Mouse (Mus musculus) frontal cortex, postnatal 25 days (tissue): ENCODE results near the gene Primpol.
A peak's percentile ranks its signal among the peaks of the same experiment; 100 is the strongest.
"Not testable (repeated sequence)": the region's sequence is repeated elsewhere in the genome, so short reads cannot be mapped to it uniquely, and the experiment has no call there.

Source experiments
- DNase-seq, 2 experiments: peaks; one replicate each; pipeline ENCODE4 v3.0.0; 2022; ENCODE audit warnings: low spot score in 2 of 2

Primpol gene

DNA sequence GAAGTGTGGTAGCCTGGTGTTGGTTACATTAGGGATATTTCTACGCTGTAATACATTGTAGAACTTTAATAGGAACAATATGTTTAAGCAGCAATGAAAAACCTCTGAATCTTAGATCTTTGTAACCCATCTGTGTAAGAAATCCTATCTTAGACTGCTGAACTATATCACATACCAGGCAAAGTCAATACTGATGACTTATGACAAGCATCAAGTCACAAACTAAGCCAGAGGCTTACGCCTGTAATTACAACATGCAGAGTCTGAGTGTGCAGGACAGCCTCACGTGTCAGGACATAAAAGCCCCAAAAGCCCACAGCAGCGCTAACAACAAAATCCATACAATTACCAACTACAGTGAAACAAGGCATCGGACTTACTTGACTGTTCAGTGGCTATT, 13.4 kb downstream of the Primpol start:
- no peak for DNase-seq

DNA sequence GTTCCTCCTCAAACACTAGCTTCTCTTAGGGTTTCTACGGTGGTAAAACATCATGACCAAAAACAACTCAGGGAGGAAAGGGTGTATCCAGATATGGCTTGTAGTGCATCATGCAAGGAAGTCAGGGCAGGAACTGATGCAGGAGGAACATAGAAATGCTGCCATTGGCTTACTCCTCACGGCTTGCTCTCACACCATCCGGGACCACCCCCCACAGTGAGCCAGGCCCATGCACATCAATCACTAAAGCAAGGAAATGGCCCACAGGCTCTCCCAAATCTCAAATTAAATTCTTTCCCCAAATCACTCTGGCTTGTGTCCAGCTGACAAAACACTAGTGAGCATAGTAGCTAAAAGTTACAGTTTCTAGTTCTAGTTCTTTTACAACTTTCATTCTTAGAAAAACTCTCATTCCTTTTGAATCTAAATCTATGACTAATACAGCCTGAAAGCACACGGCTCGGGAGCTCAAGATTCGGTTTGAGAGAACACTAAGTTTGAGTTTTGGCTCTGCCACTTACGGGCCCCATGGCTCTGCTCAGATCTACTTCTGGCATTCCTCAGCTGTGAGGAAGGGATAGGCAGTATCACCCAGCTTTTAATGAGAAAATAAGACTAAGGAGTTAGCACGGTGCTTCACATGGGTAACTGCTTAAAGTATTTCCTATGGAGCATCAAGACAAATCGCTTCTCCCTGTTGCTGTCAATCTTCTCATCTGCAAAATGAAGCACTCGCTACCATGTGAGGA, 15.9 kb downstream of the Primpol start:
- no peak for DNase-seq

DNA sequence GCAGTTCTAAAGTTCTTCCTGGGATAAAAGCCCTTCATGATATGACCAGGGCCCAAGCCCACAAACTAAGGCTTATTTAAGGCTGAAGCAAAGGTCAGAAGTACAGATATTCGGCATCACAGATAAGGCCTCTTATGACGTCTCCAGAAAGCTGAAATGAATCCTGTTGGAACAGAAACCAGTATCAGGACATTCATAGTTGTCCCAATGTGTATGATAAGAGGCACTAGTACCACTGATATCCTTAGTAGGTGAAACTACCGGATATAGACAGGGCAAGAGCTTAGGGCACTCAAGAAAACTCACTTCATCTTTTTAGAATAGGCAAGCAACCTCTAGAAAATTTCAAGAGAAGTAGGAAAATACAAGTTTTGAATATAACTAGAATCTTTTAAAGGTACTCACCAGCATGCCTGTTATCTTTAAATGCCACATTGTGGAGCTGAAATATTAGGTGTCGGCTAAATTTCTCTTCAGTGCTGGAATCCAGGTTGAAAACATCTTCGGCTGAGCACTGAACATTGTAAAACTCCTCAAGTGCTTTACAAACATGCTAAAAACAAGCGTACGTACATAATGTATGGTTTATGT, 17.6 kb downstream of the Primpol start:
- no peak for DNase-seq

DNA sequence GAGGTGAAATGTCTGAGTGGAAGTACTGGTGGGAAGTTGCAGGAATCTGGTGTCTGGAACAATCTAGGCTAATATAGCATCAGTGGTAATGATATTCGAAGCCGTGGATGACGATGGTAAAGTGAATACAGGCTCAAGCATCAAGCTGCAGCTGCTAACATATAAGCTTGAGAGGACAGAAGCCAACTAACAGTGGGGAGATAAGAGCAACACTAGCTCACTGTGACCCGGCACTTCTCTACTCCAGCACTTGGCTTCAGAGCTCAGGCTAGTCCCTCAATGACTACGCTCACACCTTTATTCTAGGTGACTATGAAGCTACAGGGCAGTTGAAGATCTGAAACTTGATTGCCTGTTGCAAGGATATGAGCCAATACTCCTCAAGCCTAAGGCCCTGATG, 18.3 kb downstream of the Primpol start:
- DNase-seq = no peak

DNA sequence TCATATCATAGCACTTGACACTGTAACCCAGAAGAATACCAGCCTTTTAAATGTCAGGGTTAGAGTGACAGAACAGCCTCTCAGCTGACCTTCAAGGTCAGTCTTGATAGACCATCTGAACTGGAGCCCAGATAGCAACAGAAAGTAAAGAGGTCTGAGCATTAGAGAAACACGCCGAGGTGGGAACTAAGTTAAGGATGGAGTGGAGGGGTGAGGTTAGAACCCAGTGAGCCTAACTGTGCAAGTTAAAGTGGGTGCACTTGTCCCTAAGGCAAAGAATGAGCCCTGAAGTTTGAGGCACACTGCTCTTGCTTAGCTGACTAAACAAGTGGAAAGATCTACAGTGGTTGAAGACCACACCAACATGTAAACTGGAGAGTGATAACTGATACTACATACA, 18.9 kb downstream of the Primpol start:
- no peak for DNase-seq

DNA sequence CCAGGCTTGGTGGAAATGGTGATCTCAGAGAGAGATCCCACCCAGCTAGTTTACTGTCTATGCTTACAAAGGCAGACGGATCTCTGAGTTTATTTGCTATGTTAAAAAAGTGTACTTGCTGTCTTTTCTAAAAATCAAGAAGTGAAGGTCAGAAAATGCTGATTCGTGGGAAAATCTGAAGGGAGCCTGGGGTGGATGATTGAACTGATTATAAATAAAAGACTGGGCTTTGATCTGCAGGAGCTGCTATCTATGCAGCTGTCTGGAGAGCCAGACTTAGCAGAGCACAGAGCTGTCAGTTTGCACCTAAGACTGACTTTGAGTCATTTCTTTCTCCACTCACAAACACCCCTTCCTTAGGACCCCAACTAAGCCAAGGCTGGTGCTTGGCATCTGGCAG, 19.6 kb downstream of the Primpol start:
- no peak for DNase-seq

DNA sequence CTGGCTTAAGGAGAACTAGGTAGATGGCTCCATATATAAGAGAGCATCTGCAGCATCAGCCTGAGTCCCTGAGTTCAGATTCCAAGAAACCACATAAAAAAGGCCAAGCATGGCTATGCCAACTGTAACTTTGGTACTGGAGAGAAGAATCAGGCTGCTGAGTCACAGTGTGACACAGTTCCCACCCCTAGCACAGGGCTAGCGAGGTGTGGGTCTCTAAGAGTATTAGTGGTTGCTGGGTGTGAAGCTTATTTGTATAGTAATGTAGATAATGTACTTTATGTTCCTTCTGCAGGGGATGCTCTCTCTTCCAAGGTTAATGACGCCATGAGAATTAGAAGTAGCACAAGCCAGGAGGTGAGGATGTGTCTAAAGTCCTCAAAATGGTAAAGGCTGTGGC, 20.5 kb downstream of the Primpol start:
- DNase-seq = no peak

DNA sequence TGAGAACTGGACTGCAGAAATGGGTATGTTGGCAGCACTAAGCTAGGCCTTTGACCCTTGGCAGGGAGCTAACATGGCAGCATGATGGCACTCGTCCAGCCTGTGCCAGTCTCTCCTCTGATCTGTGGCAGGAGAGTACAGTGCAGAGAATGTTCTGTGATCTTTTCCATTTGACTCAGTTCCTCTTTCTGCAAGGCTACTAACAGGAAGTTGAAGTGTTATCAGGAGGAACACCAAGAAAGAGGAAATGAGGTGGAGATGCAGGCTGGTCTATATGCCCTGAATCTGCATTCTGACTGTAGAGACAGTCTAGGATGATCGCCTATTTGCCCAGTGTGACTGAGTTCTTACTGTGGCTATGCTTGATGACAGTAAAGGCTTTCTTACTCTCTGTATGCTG, 21.4 kb downstream of the Primpol start:
- DNase-seq = no peak

DNA sequence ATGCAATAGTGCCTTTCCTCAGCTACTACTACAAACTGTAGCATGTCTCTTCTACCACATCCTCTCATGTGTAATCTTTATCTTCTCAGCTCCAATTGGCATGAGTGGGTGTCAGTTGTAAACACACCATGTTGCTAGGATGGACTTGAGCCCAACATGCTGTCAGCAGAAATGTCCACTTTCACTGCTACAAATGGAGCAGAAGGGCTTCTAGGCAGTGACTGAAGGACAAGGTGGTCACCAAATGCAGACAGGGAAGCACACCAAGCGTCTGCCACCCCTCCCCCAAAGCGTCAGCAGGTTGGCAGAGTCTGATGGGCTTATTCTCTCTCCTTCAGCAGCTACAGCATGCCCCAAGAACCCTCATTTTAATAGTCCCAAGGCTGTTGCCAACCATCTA, 23.2 kb downstream of the Primpol start:
- DNase-seq = no peak

DNA sequence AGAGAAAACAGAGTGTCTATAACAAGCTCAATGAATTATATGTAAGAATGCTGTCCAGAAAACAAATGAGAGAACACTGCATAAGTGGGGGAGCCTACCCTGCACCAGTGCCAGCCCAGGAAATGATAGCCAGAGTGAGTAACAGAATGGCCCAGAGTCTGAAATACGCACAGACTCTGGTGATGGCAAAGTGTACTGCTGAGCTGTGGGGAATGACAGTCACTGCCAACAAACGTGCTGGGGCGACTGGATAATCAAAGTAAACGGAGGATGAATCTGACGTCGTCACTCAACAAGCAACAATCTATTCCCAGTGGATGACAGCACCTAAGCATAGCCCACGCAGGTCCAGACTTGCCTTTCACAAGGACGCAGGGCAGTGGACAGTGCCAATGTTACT, 23.9 kb downstream of the Primpol start:
- DNase-seq = no peak

DNA sequence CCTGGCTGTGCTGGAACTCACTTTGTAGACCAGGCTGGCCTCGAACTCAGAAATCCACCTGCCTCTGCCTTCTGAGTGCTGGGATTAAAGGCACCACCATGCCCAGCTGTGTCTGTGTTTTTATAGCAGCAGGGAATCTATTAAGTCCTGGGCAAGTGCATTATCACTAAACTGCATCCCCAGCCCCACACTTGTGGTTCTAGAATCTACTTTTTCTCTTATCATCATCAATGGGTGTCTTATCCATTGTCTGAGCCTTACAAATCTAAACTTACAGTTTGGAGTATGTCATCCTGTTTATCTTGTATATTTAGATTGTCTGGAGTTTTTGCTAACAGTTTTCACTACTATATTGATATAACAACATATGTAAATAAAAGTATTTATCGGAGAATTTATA, 28.3 kb downstream of the Primpol start:
- DNase-seq = no peak

DNA sequence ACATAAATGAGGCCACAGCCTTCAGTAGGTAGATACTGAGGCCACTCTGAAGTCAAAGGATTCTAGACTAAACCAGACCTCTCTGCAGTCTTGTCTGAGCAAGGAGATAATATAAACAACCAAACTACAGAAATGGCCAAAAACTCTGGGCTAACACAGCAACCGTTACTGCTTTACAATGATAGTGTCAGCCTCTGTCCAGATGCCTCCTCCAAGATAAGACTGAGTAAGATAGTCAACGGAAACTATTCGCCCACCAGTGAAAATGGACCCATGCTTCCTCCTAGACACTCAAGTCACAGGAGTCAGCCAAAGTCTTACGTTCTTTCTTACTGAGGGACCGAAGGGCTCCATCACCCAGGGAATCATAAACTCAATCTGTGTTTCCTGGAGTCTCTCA, 29.1 kb downstream of the Primpol start:
- no peak for DNase-seq

DNA sequence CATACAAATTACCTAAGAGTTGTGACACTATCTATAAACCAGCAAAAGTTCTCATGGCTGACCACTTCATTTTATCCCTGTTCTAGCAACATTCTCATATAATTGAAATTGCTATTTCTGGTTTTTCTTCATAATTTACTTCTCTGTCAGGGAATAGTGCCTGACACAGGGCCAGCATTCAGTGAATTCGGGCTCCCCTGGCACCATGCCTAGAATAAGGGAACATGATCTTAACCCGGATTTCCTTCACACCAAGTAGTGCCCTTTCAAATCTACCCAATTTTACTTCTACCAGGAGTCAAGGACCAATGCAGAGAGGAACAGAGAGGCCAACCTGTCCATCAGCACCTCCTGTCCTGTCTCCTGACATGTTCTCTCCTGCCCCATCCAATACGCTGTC, 31.4 kb downstream of the Primpol start:
- DNase-seq = no peak

DNA sequence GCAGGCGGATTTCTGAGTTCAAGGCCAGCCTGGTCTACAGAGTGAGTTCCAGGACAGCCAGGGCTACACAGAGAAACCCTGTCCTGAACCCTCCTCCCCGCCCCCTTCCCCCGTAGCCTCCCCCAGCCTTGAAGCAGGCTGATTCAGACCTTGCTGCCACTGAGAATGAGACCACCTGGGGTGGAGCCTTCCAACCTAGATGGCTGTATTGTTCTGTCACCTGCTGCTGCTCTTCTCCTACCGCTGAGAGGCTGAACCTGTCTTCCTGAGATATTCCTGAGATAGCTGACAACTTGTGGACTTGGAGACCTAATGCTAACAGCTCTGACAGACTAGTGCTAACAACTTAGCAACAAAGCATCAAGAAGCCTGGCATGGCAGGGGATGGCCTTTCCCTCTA, 32.7 kb downstream of the Primpol start:
- not testable (repeated sequence) for DNase-seq

DNA sequence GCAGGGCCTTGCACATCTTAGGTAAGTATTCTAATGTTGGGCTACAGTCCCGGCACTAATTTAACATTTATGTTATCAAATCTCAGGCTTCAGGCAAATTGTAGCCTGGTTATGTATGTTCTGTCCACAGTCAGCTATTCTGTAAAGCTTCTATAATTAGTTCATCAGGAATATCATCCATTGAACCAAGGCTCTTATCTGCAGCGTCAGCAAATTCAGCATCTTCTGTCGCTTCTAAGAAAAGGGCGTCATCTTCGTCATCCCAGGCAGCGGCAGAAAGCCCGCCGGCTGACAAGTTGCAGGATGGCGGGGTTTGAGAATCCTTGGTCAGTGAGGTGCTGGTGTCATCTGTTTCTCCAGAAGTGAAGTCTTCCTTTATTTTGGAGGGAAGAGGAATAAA, 38.2 kb downstream of the Primpol start:
- no peak for DNase-seq

DNA sequence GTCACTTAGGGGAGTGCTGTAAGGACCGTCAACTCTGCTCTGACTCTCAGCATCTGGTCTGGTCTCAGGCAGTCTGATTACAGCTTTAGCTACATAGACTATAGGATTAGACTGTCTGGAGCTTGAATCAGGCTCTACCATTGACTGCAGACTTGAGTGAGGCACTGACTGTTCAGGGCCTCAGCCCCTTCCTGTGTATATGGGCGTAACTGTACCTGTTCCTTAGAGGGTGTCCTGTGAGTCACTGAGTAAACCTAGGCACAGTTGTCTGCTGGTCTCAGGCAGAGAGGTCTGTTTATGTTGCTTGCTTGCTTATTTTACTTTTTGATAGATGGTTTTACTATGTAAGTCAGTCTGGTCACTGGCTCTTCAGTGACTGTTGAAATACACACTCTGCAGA, 43.0 kb downstream of the Primpol start:
- DNase-seq = no peak

DNA sequence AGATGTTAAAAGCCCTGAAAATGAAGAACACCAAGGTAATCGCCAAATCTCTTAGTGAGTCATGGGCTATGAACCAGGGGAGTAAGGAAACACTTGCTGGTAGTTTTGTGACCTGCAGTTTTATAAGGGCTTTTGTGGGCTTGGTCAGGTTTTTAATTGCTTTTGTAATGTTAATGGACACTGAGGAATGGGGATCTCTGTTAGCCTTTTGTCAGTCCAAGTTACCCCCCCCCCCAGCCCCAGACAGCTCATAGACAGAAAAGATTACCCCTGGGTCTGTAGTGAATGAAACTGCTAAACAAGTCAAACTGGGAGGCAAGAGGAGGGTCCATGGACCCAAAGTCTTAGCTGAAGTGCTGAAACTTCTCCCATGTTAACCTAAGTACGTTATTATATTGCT, 43.6 kb downstream of the Primpol start:
- DNase-seq = no peak

DNA sequence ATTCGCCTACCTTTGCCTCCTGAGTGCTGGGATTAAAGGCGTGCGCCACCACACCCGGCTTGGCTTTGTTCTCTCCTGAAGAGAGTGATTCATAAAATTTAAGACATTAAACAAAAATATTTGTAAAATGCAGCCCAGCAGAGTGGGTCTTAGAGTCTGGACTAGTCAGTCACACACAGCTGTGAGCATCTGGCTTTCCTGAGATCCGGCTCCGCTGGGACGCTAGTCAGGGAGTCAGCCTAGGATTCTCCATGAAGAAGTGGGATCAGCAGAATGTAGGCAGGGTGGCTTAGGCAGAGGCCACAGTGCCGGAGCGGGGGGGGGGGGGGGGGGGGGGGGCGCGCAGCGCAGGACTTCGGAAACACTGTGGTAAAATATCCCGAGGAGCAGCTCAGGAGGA, 46.3 kb downstream of the Primpol start:
- no peak for DNase-seq

DNA sequence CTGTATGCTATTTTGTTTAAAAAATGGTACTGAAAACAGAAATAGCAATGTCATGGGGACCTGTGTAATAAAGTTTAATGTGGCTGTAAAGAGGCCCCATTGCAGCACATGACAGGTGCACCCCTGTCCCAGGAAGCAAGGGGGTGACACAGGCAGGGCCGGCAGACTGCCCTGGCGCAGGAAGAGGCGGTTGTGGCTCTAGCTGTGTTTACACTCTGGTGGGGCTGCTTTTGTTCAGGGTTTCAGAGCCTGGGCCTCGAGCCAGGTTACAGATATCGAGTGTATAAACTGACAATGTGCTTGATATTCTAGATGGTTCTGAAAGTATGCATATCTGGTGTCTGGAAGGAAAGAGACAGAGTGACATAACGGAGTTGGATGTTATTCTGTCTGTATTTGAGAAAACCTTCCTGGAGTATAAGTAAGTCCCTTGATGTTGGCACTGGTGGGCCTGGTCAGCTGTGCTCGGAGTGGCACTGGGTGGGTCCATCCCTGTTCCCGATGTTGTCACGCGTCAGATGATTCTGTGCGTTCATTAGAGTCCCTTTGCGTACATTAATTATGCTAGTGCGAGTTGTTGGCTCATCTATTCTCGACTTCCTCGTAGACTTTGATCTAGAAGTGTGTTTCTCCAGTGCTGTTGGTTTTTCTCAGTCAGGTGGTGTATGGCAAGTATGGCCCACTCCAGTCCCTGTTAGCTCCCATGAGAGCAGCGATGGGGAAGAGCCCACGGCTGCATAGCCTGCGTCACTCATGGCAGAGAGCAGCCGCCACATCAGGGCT, 47.2 kb downstream of the Primpol start:
- no peak for DNase-seq

DNA sequence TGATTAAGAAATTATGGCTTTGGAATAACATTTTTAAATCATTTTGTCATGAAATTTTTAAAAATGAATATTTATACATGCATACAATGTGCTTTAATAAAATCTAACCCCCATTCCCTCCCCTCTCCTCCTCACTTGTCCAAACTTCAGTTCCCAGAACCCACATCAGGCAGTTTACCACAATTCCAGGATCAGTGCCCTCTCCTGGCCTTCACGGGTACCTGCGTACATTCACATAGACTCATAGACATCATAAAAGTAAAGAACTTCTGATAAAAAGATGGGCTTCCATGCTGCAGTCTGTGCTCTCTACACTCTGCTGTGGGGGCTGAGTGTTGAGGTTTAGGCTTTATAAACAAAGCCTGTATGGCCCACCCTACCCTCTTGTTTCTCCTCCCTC, 48.1 kb downstream of the Primpol start:
- DNase-seq = no peak

DNA sequence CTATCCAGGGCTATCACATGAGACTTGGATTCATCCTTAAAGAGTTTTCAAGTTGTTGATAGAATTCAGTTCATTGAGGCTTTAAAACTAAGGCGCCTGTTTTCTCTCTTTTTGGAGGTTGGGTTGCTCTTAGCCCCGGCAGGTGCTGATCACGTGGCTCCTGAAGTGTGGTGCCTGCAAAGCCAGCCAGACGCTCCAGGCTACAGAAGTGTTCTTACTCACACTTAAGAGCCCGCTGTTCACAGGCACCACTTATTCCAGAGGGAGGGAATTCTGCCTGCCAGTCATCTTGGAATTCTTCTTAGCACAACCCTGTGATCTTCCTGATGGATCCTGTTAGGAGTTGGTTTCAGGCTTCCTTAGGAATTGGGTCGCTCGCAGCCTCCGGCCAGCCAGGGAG, 49.1 kb downstream of the Primpol start:
- DNase-seq = no peak

DNA sequence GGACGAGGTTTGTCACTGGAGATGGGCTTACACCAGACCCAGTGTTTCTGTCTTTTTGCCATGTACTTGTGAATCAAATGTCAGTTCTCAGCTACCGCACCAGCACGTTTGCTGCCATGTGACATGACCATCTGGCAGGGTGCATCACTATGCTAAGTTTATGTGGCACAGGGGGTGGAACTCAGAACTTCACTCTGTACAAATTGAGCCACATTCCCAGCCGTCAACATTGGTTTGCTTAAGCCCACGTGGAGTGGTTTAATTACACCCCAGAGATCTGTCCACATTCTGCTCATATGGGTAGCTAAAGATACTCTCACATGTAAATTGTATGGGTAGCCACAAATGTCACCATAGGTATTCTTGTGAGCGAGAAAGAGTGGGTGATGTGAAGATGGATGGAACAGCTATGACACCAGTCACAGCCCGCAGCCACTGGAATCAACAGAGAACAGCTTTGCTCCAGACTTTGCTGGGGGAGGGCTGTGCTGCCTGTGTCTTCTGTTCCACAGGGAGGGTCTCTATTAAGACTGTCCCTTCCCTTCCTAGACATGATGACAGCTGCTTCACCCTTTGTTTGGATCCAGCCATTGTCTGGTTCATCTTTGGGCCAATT, 50.0 kb downstream of the Primpol start:
- DNase-seq = peak; percentile 62 to 72

DNA sequence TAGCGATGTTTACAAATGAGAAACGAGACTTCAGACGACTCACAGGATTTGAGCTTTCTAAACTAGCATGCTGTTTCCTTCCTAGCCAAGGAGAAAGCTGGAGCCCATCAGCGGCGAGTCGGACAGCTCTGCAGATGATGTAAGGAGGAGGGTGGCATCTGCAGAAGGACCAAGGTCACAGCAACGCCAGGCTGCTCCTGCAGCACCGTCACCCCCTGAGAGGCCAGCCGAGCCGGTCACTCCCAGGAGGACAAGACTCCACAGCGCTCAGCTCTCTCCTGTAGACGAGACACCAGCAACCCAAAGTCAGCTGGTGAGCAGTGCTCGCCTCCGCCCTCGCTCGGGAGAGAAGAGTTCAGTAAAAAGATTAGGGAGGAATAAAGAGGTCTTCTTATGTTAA, 54.7 kb downstream of the Primpol start:
- no peak for DNase-seq
